8 mouse cellular contexts compared by ENCODE assay signal in genomic region chr7:55841445-55841844, GRCm38 (mm10). TPM values are rescaled to one million over a fixed set of nuclear protein-coding genes. Genes with fewer than 3 reads are reported as not detected.
DNase-seq lines count a peak whose midpoint lies in the region; ATAC-seq and TF ChIP-seq lines count a peak whose summit lies in the region.

Cyfip1 (plus strand) TSS chr7:55841745.

- no peak for DNase-seq in lung, postnatal 0 days (ENCODE audit: low spot score)
- DNase-seq in lung, postnatal 10 days: no peak
- DNase-seq in embryonic facial prominence, embryonic 10.5 days (ENCODE audit: low spot score): no peak
- DNase-seq in left cerebral cortex, adult 8-10 months (ENCODE audit: low spot score in 2 of 2): no peak
- DNase-seq in midbrain, postnatal 0 days (ENCODE audit: low spot score): no peak
- DNase-seq in ovary, adult 18-20 months (ENCODE audit: low spot score): no peak

- peak within 1 kb of the TSS; percentile 87 for H3K4me2 ChIP-seq in lung, postnatal 0 days (replicated peaks; ENCODE audit: low read depth, low read length)
- peak within 1 kb of the TSS; percentile 82 for H3K4me2 ChIP-seq in heart, embryonic 11.5 days
- peak within 1 kb of the TSS; percentile 80 for H3K4me2 ChIP-seq in midbrain, postnatal 0 days (ENCODE audit: low read depth, low read length, poor library complexity, severe bottlenecking)

- 51% methylated on average over 7 of the region's 7 CpGs for WGBS in lung, postnatal 0 days
- WGBS in embryonic facial prominence, embryonic 10.5 days: 49% methylated on average over 7 of the region's 7 CpGs
- 47% methylated on average over 7 of the region's 7 CpGs for WGBS in heart, embryonic 11.5 days (ENCODE audit: insufficient replicate concordance)
- 46% methylated on average over 7 of the region's 7 CpGs for WGBS in midbrain, postnatal 0 days

- no peak for TF ChIP-seq EP300 in lung, postnatal 0 days (IDR thresholded peaks at IDR 0.05)

- peak; percentile 1; the same call in 1 of the 2 replicates for ATAC-seq in lung, postnatal 0 days
- ATAC-seq in heart, embryonic 11.5 days (replicated peaks; ENCODE audit: insufficient number of reproducible peaks, low FRiP score, low TSS enrichment): no peak
- 0 out of 2 replicates have a peak, but pooled peaks have one; percentile 6 for ATAC-seq in midbrain, postnatal 0 days (ENCODE audit: low FRiP score)
- ATAC-seq in erythroid progenitor cell, adult 5-6 weeks (replicated peaks; ENCODE audit: low FRiP score, poor library complexity, severe bottlenecking): no peak

- peak within 1 kb of the TSS; percentile 72 for H3K4me3 ChIP-seq in lung, postnatal 0 days (ENCODE audit: low read depth, low read length)
- peak within 1 kb of the TSS; percentile 88 for H3K4me3 ChIP-seq in embryonic facial prominence, embryonic 10.5 days
- peak within 1 kb of the TSS; percentile 87 for H3K4me3 ChIP-seq in heart, embryonic 11.5 days (ENCODE audit: low read depth, low read length)
- peak within 1 kb of the TSS; percentile 67 for H3K4me3 ChIP-seq in midbrain, postnatal 0 days (ENCODE audit: low read depth, low read length)

- no peaks in the 10 kb centered on the region for H3K27me3 ChIP-seq in lung, postnatal 0 days (replicated peaks; ENCODE audit: insufficient read depth, low read length)
- no peaks in the 10 kb centered on the region for H3K27me3 ChIP-seq in embryonic facial prominence, embryonic 10.5 days (replicated peaks; ENCODE audit: low read depth, poor library complexity, severe bottlenecking)
- no peaks in the 10 kb centered on the region for H3K27me3 ChIP-seq in heart, embryonic 11.5 days (ENCODE audit: control insufficient read depth, insufficient read depth, low read length)
- no peaks in the 10 kb centered on the region for H3K27me3 ChIP-seq in midbrain, postnatal 0 days (ENCODE audit: insufficient read depth, low read length)

- H3K27ac ChIP-seq in lung, postnatal 0 days (ENCODE audit: low read length): peak within 1 kb of the TSS; percentile 97
- H3K27ac ChIP-seq in embryonic facial prominence, embryonic 10.5 days (replicated peaks): peak within 1 kb of the TSS; percentile 97
- peak within 1 kb of the TSS; percentile 96 for H3K27ac ChIP-seq in heart, embryonic 11.5 days (ENCODE audit: low read depth, low read length)
- H3K27ac ChIP-seq in midbrain, postnatal 0 days (ENCODE audit: low read depth, low read length): peak within 1 kb of the TSS; percentile 95

- peak within 1 kb of the TSS; percentile 98 for H3K9ac ChIP-seq in lung, postnatal 0 days (replicated peaks; ENCODE audit: low read depth)
- peak within 1 kb of the TSS; percentile 94 for H3K9ac ChIP-seq in heart, embryonic 11.5 days (ENCODE audit: low read depth, low read length)
- peak within 1 kb of the TSS; percentile 94 for H3K9ac ChIP-seq in midbrain, postnatal 0 days (replicated peaks; ENCODE audit: low read length, poor library complexity, severe bottlenecking)

- no peaks in the 10 kb centered on the region for H3K9me3 ChIP-seq in lung, postnatal 0 days (ENCODE audit: low read length)
- no peaks in the 10 kb centered on the region for H3K9me3 ChIP-seq in embryonic facial prominence, embryonic 10.5 days
- no peaks in the 10 kb centered on the region for H3K9me3 ChIP-seq in heart, embryonic 11.5 days (replicated peaks; ENCODE audit: control insufficient read depth, low read length)
- no peaks in the 10 kb centered on the region for H3K9me3 ChIP-seq in midbrain, postnatal 0 days (ENCODE audit: low read length)

- TF ChIP-seq CTCF in lung, postnatal 0 days (IDR thresholded peaks at IDR 0.05): no peak
- no peak for TF ChIP-seq CTCF in midbrain, postnatal 0 days (IDR thresholded peaks at IDR 0.05)

- H3K4me1 ChIP-seq in lung, postnatal 0 days (ENCODE audit: insufficient read depth, low read depth, low read length): peaks cover 5% of the 10 kb centered on the region; the same call in 1 of the 2 replicates
- H3K4me1 ChIP-seq in embryonic facial prominence, embryonic 10.5 days: peaks cover 16% of the 10 kb centered on the region
- peaks cover 12% of the 10 kb centered on the region for H3K4me1 ChIP-seq in heart, embryonic 11.5 days (ENCODE audit: control insufficient read depth, insufficient read depth, low read length)
- peaks cover 5% of the 10 kb centered on the region for H3K4me1 ChIP-seq in midbrain, postnatal 0 days (ENCODE audit: insufficient read depth, low read length)

- no peaks in the 10 kb centered on the region for H3K36me3 ChIP-seq in lung, postnatal 0 days (ENCODE audit: insufficient read depth, low read length)
- peaks cover 8% of the 10 kb centered on the region; the same call in 1 of the 2 replicates for H3K36me3 ChIP-seq in embryonic facial prominence, embryonic 10.5 days (replicated peaks)
- no peaks in the 10 kb centered on the region for H3K36me3 ChIP-seq in heart, embryonic 11.5 days (ENCODE audit: control insufficient read depth, insufficient read depth, low read length)
- H3K36me3 ChIP-seq in midbrain, postnatal 0 days (ENCODE audit: insufficient read depth, low read length): no peaks in the 10 kb centered on the region

RNA-seq across cellular contexts. Expression of gene Cyfip1, which starts in this region (rescaled TPM):
- polyA plus RNA-seq in lung, postnatal 0 days (2015; fragmentation: Nextera tagmentation; extraction: Ambion mirVana): 81.4 and 90.7 TPM in 2 replicates
- 110 and 111 TPM in 2 replicates for polyA plus RNA-seq in embryonic facial prominence, embryonic 10.5 days (2016; fragmentation: Nextera tagmentation; extraction: Ambion mirVana)
- 55.4 and 64.8 TPM in 2 replicates for polyA plus RNA-seq in heart, embryonic 11.5 days (2014; fragmentation: Nextera tagmentation; extraction: Ambion mirVana)
- total RNA-seq in left cerebral cortex, adult 8-10 months (2022): 10 to 100 TPM; 78.3 to 86.9 (median 81.4) TPM
- 41.4 and 49.5 TPM in 2 replicates for total RNA-seq in midbrain, postnatal 0 days (2014; rRNA removed)
- 31.4 and 33.1 TPM in 2 replicates for polyA plus RNA-seq in midbrain, postnatal 0 days (2015; fragmentation: Nextera tagmentation; extraction: Ambion mirVana)
- 10.5 and 11.9 TPM in 2 replicates for total RNA-seq in erythroid progenitor cell, adult 5-6 weeks (2015; ENCODE audit: low replicate concordance)
- 6.5 and 8.3 TPM in 2 replicates for total RNA-seq in erythroid progenitor cell, adult 5-6 weeks (2017; ENCODE audit: low replicate concordance)

Comparison
In these comparisons a context has a peak if more than half of its experiments do, and no peak if none do; other contexts are left out.
1. ATAC-seq: peak in lung, postnatal 0 days (single experiment) and midbrain, postnatal 0 days (single experiment); none in heart, embryonic 11.5 days (single experiment) and erythroid progenitor cell, adult 5-6 weeks (single experiment).
2. Peak in every context shown above with its lines, with median percentiles within 50 percentile points of each other: H3K27ac ChIP-seq, H3K4me2 ChIP-seq, H3K4me3 ChIP-seq and H3K9ac ChIP-seq.